Mouse (Mus musculus) kidney, adult 2 months (tissue): Measurements from ENCODE around the gene Scn4a. TPM values are rescaled to one million over a fixed set of nuclear protein-coding genes. Genes with fewer than 3 reads are reported as not detected.
"Not testable (repeated sequence)": the region's sequence is repeated elsewhere in the genome, so short reads cannot be mapped to it uniquely, and the experiment has no call there.

Source experiments
- DNase-seq: peaks from one replicate; pipeline ENCODE4 v3.0.0; 2021
- H3K27ac ChIP-seq: fragments of 200-500 bp; 2 replicates; pipeline ENCODE4 v1.5.1; 2012; ENCODE audit warnings: low read depth, low read length, control low read depth, inconsistent platforms; ENCODE audit not compliant: insufficient read depth
- H3K27me3 ChIP-seq: fragments of 200-500 bp; replicated peaks from 2 replicates; pipeline ENCODE4 v1.6.1; 2012; ENCODE audit warnings: mild to moderate bottlenecking, moderate library complexity, low read length, inconsistent platforms; ENCODE audit not compliant: control insufficient read depth, insufficient read depth
- H3K36me3 ChIP-seq: fragments of 200-500 bp; 2 replicates; pipeline ENCODE4 v1.6.1; 2012; ENCODE audit warnings: mild to moderate bottlenecking, moderate library complexity, low read length, inconsistent platforms; ENCODE audit not compliant: control insufficient read depth, insufficient read depth
- H3K4me1 ChIP-seq: fragments of 200-500 bp; 2 replicates; pipeline ENCODE4 v1.6.1; 2011; ENCODE audit warnings: low read length; ENCODE audit not compliant: control insufficient read depth, insufficient read depth
- H3K4me3 ChIP-seq: fragments of 200-500 bp; 2 replicates; pipeline ENCODE4 v1.5.1; 2011; ENCODE audit warnings: mild to moderate bottlenecking, low read depth, low read length, control low read depth; ENCODE audit not compliant: insufficient read depth
- CTCF ChIP-seq: fragments of 200-500 bp; conservative IDR thresholded peaks from 2 replicates; pipeline ENCODE4 v1.5.1; 2011; ENCODE audit warnings: low read depth, mild to moderate bottlenecking, control low read depth, low read length, moderate library complexity, mixed read lengths; ENCODE audit not compliant: insufficient read depth, insufficient read length
- POLR2A ChIP-seq: fragments of 200-500 bp; IDR thresholded peaks from one replicate; pipeline ENCODE4 v1.6.1; 2011; ENCODE audit warnings: low read depth, low read length, control low read depth
- WGBS: fragments of 180-500 bp; shearing (Covaris S2); methylation state at CpG from one replicate; pipeline ENCODE4 v1.1.7; 2018; 5-methylcytosine and 5-hydroxymethylcytosine counted together
- polyA plus RNA-seq: library from polyadenylated mRNA; depleted of rRNA; stranded (reverse); fragments of >200 nt; gene quantifications from 2 replicates; pipeline ENCODE4 v1.2.3, GENCODE M21; 2012; rRNA removed

Scn4a gene
- 0.11 and 1.9 TPM in 2 replicates for polyA plus RNA-seq

- WGBS = 62% methylated on average over 12 of the region's 12 CpGs
- TF ChIP-seq CTCF (no peak), POLR2A (no peak)
Observed at GRCm38 (mm10) chr11:106353188-106353587, at the start of gene Scn4a. Gene Scn4a, minus strand, starts transcription at chr11:106353288.

GRCm38 (mm10) chr11:106398481-106398880 lies 45.4 kb upstream of the Scn4a start:
- no peaks in the 10 kb centered on the region for H3K27me3 ChIP-seq
- H3K27ac ChIP-seq = no peak overlapping the region
- TF ChIP-seq POLR2A (no peak), CTCF (no peak)
- 94% methylated on average over 8 of the region's 8 CpGs for WGBS
- H3K4me1 ChIP-seq = no peaks in the 10 kb centered on the region
- H3K4me3 ChIP-seq = no peak overlapping the region
- DNase-seq = no peak
- H3K36me3 ChIP-seq = peaks cover 3% of the 10 kb centered on the region

More at GRCm38 (mm10) chr11:106353188-106353587, at the start of gene Scn4a:
- Histone ChIP-seq H3K4me3 (no peak within 1 kb of the TSS), H3K27me3 (no peaks in the 10 kb centered on the region), H3K36me3 (no peaks in the 10 kb centered on the region), H3K4me1 (no peaks in the 10 kb centered on the region), H3K27ac (no peak within 1 kb of the TSS)
- no peak for DNase-seq

GRCm38 (mm10) chr11:106397656-106398055 lies 44.6 kb upstream of the Scn4a start:
- H3K27me3 ChIP-seq = no peaks in the 10 kb centered on the region

GRCm38 (mm10) chr11:106394055-106394454 lies 41.0 kb upstream of the Scn4a start:
- not testable (repeated sequence) for H3K36me3 ChIP-seq, H3K4me1 ChIP-seq, DNase-seq, H3K27me3 ChIP-seq, H3K4me3 ChIP-seq, H3K27ac ChIP-seq
- WGBS = 86% methylated on average over 2 of the region's 2 CpGs

More at GRCm38 (mm10) chr11:106397656-106398055, 44.6 kb upstream of the Scn4a start:
- peak; percentile 37 for TF ChIP-seq CTCF
- no peak for TF ChIP-seq POLR2A
- H3K4me3 ChIP-seq = no peak overlapping the region
- WGBS = 92% methylated on average over 3 of the region's 3 CpGs
- H3K27ac ChIP-seq = no peak overlapping the region
- no peak for DNase-seq
- H3K36me3 ChIP-seq = 0 out of 2 replicates have a peak, but pooled peaks cover 2% of the 10 kb centered on the region
- no peaks in the 10 kb centered on the region for H3K4me1 ChIP-seq

- H3K4me1 ChIP-seq = no peaks in the 10 kb centered on the region
- H3K36me3 ChIP-seq = no peaks in the 10 kb centered on the region
- no peak overlapping the region for H3K4me3 ChIP-seq
- no peaks in the 10 kb centered on the region for H3K27me3 ChIP-seq
- no peak for DNase-seq
- TF ChIP-seq CTCF (no peak), POLR2A (no peak)
- 31% methylated on average over 4 of the region's 4 CpGs for WGBS
- H3K27ac ChIP-seq = no peak overlapping the region
Observed at GRCm38 (mm10) chr11:106393331-106393616, 40.2 kb upstream of the Scn4a start.

GRCm38 (mm10) chr11:106392597-106393330 lies 39.7 kb upstream of the Scn4a start:
- H3K4me1 ChIP-seq = no peaks in the 10 kb centered on the region
- WGBS = 60% methylated on average over 7 of the region's 7 CpGs
- DNase-seq = no peak
- no peaks in the 10 kb centered on the region for H3K36me3 ChIP-seq
- no peak; the same call in 1 of the 2 replicates for TF ChIP-seq CTCF
- TF ChIP-seq POLR2A = no peak
- H3K4me3 ChIP-seq = no peak overlapping the region
- H3K27me3 ChIP-seq = no peaks in the 10 kb centered on the region
- no peak overlapping the region for H3K27ac ChIP-seq

- TF ChIP-seq CTCF = peak; percentile 97
- TF ChIP-seq POLR2A = no peak
- DNase-seq = peak; percentile 78
- no peaks in the 10 kb centered on the region for H3K36me3 ChIP-seq
- no peak overlapping the region for H3K27ac ChIP-seq
- no peak overlapping the region for H3K4me3 ChIP-seq
- WGBS = 31% methylated on average over 6 of the region's 6 CpGs
- no peaks in the 10 kb centered on the region for H3K27me3 ChIP-seq
- no peaks in the 10 kb centered on the region for H3K4me1 ChIP-seq
Observed at GRCm38 (mm10) chr11:106391546-106392188, 38.6 kb upstream of the Scn4a start.
